Comparison of ENCODE assay signal across 9 mouse cellular contexts in genomic region chr12:86188161-86188560, GRCm38 (mm10). TPM values are rescaled to one million over a fixed set of nuclear protein-coding genes. Genes with fewer than 3 reads are reported as not detected.
DNase-seq lines count a peak whose midpoint lies in the region; ATAC-seq and TF ChIP-seq lines count a peak whose summit lies in the region.
"Had no signal": no experiment of that assay in that cellular context is flagged by ENCODE, and none has a peak within 500 bp of the region (broad histone marks: within the 10 kb centered on the region; RNA-seq: fewer than 3 reads in every experiment).

No protein-coding gene starts in this region.

- no peak overlapping the region for H3K4me2 ChIP-seq in hindbrain, postnatal 0 days (ENCODE audit: low read depth, low read length)
- H3K4me2 ChIP-seq in hindbrain, embryonic 14.5 days (replicated peaks) = no peak overlapping the region
- no peak overlapping the region for H3K4me2 ChIP-seq in hindbrain, embryonic 13.5 days
- H3K4me2 ChIP-seq: neural tube, embryonic 13.5 days had no signal

- H3K27ac ChIP-seq in hindbrain, postnatal 0 days = no peak overlapping the region
- no peak overlapping the region for H3K27ac ChIP-seq in hindbrain, embryonic 14.5 days
- no peak overlapping the region for H3K27ac ChIP-seq in spleen, adult 2 months (ENCODE audit: insufficient read depth, low read length)
- no peak overlapping the region for H3K27ac ChIP-seq in hindbrain, embryonic 13.5 days
- H3K27ac ChIP-seq: neural tube, embryonic 13.5 days had no signal

- H3K36me3 ChIP-seq in hindbrain, postnatal 0 days (ENCODE audit: insufficient read depth, low read length) = no peaks in the 10 kb centered on the region
- no peaks in the 10 kb centered on the region for H3K36me3 ChIP-seq in hindbrain, embryonic 14.5 days (replicated peaks; ENCODE audit: control insufficient read depth, insufficient read depth)
- H3K36me3 ChIP-seq in spleen, adult 2 months (ENCODE audit: control insufficient read depth, insufficient read depth, low read length) = no peaks in the 10 kb centered on the region
- H3K36me3 ChIP-seq in splenic B cell, adult 2 months (ENCODE audit: control insufficient read depth, insufficient read depth, low read length, poor library complexity, severe bottlenecking) = no peaks in the 10 kb centered on the region
- H3K36me3 ChIP-seq in hindbrain, embryonic 13.5 days = no peaks in the 10 kb centered on the region
- H3K36me3 ChIP-seq: neural tube, embryonic 13.5 days had no signal

- no peaks in the 10 kb centered on the region for H3K27me3 ChIP-seq in hindbrain, postnatal 0 days (ENCODE audit: insufficient read depth, low read length)
- H3K27me3 ChIP-seq in hindbrain, embryonic 14.5 days (ENCODE audit: control insufficient read depth, insufficient read depth, low read length) = 0 out of 2 replicates have a peak, but pooled peaks cover 4% of the 10 kb centered on the region
- H3K27me3 ChIP-seq in spleen, adult 2 months (ENCODE audit: control insufficient read depth, insufficient read depth, low read length) = no peaks in the 10 kb centered on the region
- no peaks in the 10 kb centered on the region for H3K27me3 ChIP-seq in splenic B cell, adult 2 months (ENCODE audit: control insufficient read depth, insufficient read depth, low read length, poor library complexity, severe bottlenecking)
- peaks cover 35% of the 10 kb centered on the region; the same call in 1 of the 2 replicates for H3K27me3 ChIP-seq in hindbrain, embryonic 13.5 days

- H3K4me1 ChIP-seq in hindbrain, postnatal 0 days (ENCODE audit: insufficient read depth, low read length) = peaks cover 7% of the 10 kb centered on the region; the same call in 1 of the 2 replicates
- peaks cover 11% of the 10 kb centered on the region; the same call in 1 of the 2 replicates for H3K4me1 ChIP-seq in hindbrain, embryonic 14.5 days (replicated peaks; ENCODE audit: control insufficient read depth, insufficient read depth, low read length)
- H3K4me1 ChIP-seq in spleen, adult 2 months (ENCODE audit: control insufficient read depth, insufficient read depth, insufficient read length) = 0 out of 2 replicates have a peak, but pooled peaks cover 3% of the 10 kb centered on the region
- peaks cover 24% of the 10 kb centered on the region for H3K4me1 ChIP-seq in hindbrain, embryonic 13.5 days (replicated peaks)

- H3K9me3 ChIP-seq in hindbrain, postnatal 0 days (ENCODE audit: low read length) = no peaks in the 10 kb centered on the region
- H3K9me3 ChIP-seq in hindbrain, embryonic 14.5 days (ENCODE audit: control insufficient read depth, low read length) = no peaks in the 10 kb centered on the region
- no peaks in the 10 kb centered on the region for H3K9me3 ChIP-seq in hindbrain, embryonic 13.5 days
- H3K9me3 ChIP-seq: neural tube, embryonic 13.5 days had no signal

- ATAC-seq in hindbrain, postnatal 0 days = no peak
- ATAC-seq in hindbrain, embryonic 14.5 days (ENCODE audit: low FRiP score) = no peak
- no peak for ATAC-seq in hindbrain, embryonic 13.5 days (ENCODE audit: low FRiP score)

- no peak overlapping the region for H3K4me3 ChIP-seq in hindbrain, postnatal 0 days (ENCODE audit: low read length)
- no peak overlapping the region for H3K4me3 ChIP-seq in hindbrain, embryonic 14.5 days (replicated peaks; ENCODE audit: low read length)
- H3K4me3 ChIP-seq in spleen, adult 2 months (ENCODE audit: extremely low read depth, insufficient read depth, insufficient read length) = no peak overlapping the region
- H3K4me3 ChIP-seq in hindbrain, embryonic 13.5 days = no peak overlapping the region
- H3K4me3 ChIP-seq: neural tube, embryonic 13.5 days had no signal

- peak; percentile 55 for TF ChIP-seq CTCF in hindbrain, postnatal 0 days (IDR thresholded peaks at IDR 0.05; ENCODE audit: low read depth)
- TF ChIP-seq CTCF in spleen, adult 2 months (IDR thresholded peaks at IDR 0.05; ENCODE audit: extremely low read depth, insufficient read depth, insufficient read length, insufficient replicate concordance) = 0 out of 2 replicates have a peak, but pooled peaks have one; percentile 15

- no peak for TF ChIP-seq POLR2A in spleen, adult 2 months (IDR thresholded peaks at IDR 0.05; ENCODE audit: low read depth, low read length)

- no peak for DNase-seq in hindbrain, postnatal 0 days (ENCODE audit: low spot score)
- DNase-seq in hindbrain, embryonic 14.5 days (ENCODE audit: low spot score) = no peak
- DNase-seq in spleen, adult 2 months (ENCODE audit: low read depth in 1 of 2, low spot score in 2 of 2) = no peak
- DNase-seq in spleen, postnatal 14 days (ENCODE audit: low spot score in 2 of 2) = no peak
- peak; percentile 18 for DNase-seq in c-Kit-positive CD71-positive TER-119-positive erythroid progenitor cells, embryonic 14.5 days (ENCODE audit: low spot score)
- peak; percentile 9 for DNase-seq in splenic B cell, adult 2 months (ENCODE audit: low read depth, low spot score)
- no peak for DNase-seq in ovary, postnatal 10 days (ENCODE audit: low spot score)

- 68% methylated on average over 5 of the region's 5 CpGs for WGBS in hindbrain, postnatal 0 days
- WGBS in hindbrain, embryonic 14.5 days = 60% methylated on average over 5 of the region's 5 CpGs
- 80% methylated on average over 5 of the region's 5 CpGs for WGBS in spleen, adult 2 months
- WGBS in hindbrain, embryonic 13.5 days = 54% methylated on average over 5 of the region's 5 CpGs

- H3K9ac ChIP-seq in hindbrain, postnatal 0 days (replicated peaks; ENCODE audit: low read length) = no peak overlapping the region
- H3K9ac ChIP-seq in hindbrain, embryonic 14.5 days = no peak overlapping the region
- H3K9ac ChIP-seq in hindbrain, embryonic 13.5 days = no peak overlapping the region
- H3K9ac ChIP-seq: neural tube, embryonic 13.5 days had no signal

RNA-seq across cellular contexts. Expression of gene Gpatch2l, which starts 53.5 kb away (rescaled TPM):
- total RNA-seq in hindbrain, postnatal 0 days (2014; rRNA removed) = 28.4 and 38.0 TPM in 2 replicates
- 19.8 and 21.5 TPM in 2 replicates for polyA plus RNA-seq in hindbrain, postnatal 0 days (2015; fragmentation: Nextera tagmentation; extraction: Ambion mirVana)
- polyA plus RNA-seq in hindbrain, embryonic 14.5 days (2014; fragmentation: Nextera tagmentation; extraction: Ambion mirVana) = 26.7 and 29.6 TPM in 2 replicates
- polyA plus RNA-seq in spleen, adult 2 months (2012; rRNA removed) = 10.7 and 11.1 TPM in 2 replicates
- polyA plus RNA-seq in hindbrain, embryonic 13.5 days (2015; fragmentation: Nextera tagmentation; extraction: Ambion mirVana) = 26.2 and 27.6 TPM in 2 replicates

Comparison
In these comparisons a context has a peak if more than half of its experiments do, and no peak if none do; other contexts are left out.
1. DNase-seq: peak in c-Kit-positive CD71-positive TER-119-positive erythroid progenitor cells, embryonic 14.5 days (single experiment) and splenic B cell, adult 2 months (single experiment); none in hindbrain, postnatal 0 days (single experiment), hindbrain, embryonic 14.5 days (single experiment), spleen, adult 2 months (0 of 2), spleen, postnatal 14 days (0 of 2) and ovary, postnatal 10 days (single experiment).